Mouse (Mus musculus) cortical plate, adult 2 months (tissue): ENCODE data around the gene Coq4.

Source experiments
- CTCF ChIP-seq: fragments of 200-500 bp; IDR thresholded peaks from 2 replicates; pipeline ENCODE4 v1.5.1; 2011; ENCODE audit warnings: mild to moderate bottlenecking, control low read depth, low read length; ENCODE audit not compliant: insufficient read depth; ENCODE audit errors: extremely low read depth
- POLR2A ChIP-seq: fragments of 200-500 bp; IDR thresholded peaks from 2 replicates; pipeline ENCODE4 v1.6.1; 2011; ENCODE audit warnings: mild to moderate bottlenecking, low read length, control low read depth; ENCODE audit not compliant: insufficient read depth; ENCODE audit errors: extremely low read depth

- TF ChIP-seq CTCF (no peak), POLR2A (no peak)
These were observed 48.5 kb upstream of the Coq4 start for GRCm38 (mm10) chr2:29738799-29739198.
